Mouse (Mus musculus) CH12.LX (cell line): ENCODE results near the gene Map1a.

ENCODE experiments used
- BHLHE40 ChIP-seq: IDR thresholded peaks from 2 replicates; pipeline ENCODE4 v1.6.1; 2011; ENCODE audit warnings: mild to moderate bottlenecking, low read depth, low read length, improper control_type of control experiment
- CHD2 ChIP-seq: IDR thresholded peaks from 2 replicates; pipeline ENCODE4 v1.6.1; 2011; ENCODE audit warnings: low read length, improper control_type of control experiment
- CTCF ChIP-seq, 2 experiments: IDR thresholded peaks in 1 of 2; conservative IDR thresholded peaks in 1 of 2; 2 replicates each; pipeline ENCODE4 v1.5.1; 2011 to 2012; ENCODE audit warnings: low read depth in 2 of 2, low read length in 2 of 2, improper control_type of control experiment in 1 of 2, inconsistent platforms in 1 of 2, mild to moderate bottlenecking in 1 of 2, moderate library complexity in 1 of 2
- E2F4 ChIP-seq: IDR thresholded peaks from 2 replicates; pipeline ENCODE4 v1.6.1; 2011; ENCODE audit warnings: low read depth, low read length, improper control_type of control experiment; ENCODE audit not compliant: insufficient replicate concordance
- EP300 ChIP-seq: IDR thresholded peaks from 2 replicates; pipeline ENCODE4 v1.6.1; 2011; ENCODE audit warnings: low read length, improper control_type of control experiment
- HCFC1 ChIP-seq: IDR thresholded peaks from 2 replicates; pipeline ENCODE4 v1.6.1; 2012; ENCODE audit warnings: low read depth, mild to moderate bottlenecking, inconsistent platforms, low read length, improper control_type of control experiment
- POLR2A ChIP-seq: IDR thresholded peaks from 2 replicates; pipeline ENCODE4 v1.6.1; 2011; ENCODE audit warnings: low read depth, mild to moderate bottlenecking, improper control_type of control experiment, low read length
- USF2 ChIP-seq: conservative IDR thresholded peaks from 2 replicates; pipeline ENCODE4 v1.6.1; 2011; ENCODE audit warnings: low read depth, low read length, improper control_type of control experiment

GRCm38 (mm10) chr2:121300036-121300435 lies 10.6 kb downstream of the Map1a start:
- TF ChIP-seq POLR2A: no peak
- no peak for TF ChIP-seq EP300
- TF ChIP-seq CHD2: no peak
- TF ChIP-seq CTCF (conservative IDR thresholded peaks at IDR 0.05 in 1 of 2, IDR thresholded peaks at IDR 0.05 in 1 of 2; ENCODE audit: low read depth in 2 of 2, low read length in 2 of 2): no peak
- TF ChIP-seq USF2: no peak
- TF ChIP-seq E2F4: no peak
- no peak for TF ChIP-seq HCFC1
- TF ChIP-seq BHLHE40: no peak
